Mouse (Mus musculus) thymus, adult 2 months (tissue): ENCODE measurements around the gene Synpo2. TPM values are rescaled to one million over a fixed set of nuclear protein-coding genes. Genes with fewer than 3 reads are reported as not detected.

ENCODE experiments used
- DNase-seq: peaks from one replicate; pipeline ENCODE4 v3.0.0; 2021
- H3K27ac ChIP-seq: fragments of 200-500 bp; 2 replicates; pipeline ENCODE4 v1.5.1; 2012; ENCODE audit warnings: low read length, control low read depth; ENCODE audit not compliant: control insufficient read depth, insufficient read depth
- H3K27me3 ChIP-seq: fragments of 200-500 bp; 2 replicates; pipeline ENCODE4 v1.6.1; 2012; ENCODE audit warnings: mild to moderate bottlenecking, low read length, moderate library complexity, mixed read lengths; ENCODE audit not compliant: control insufficient read depth, insufficient read depth
- H3K36me3 ChIP-seq: fragments of 200-500 bp; 2 replicates; pipeline ENCODE4 v1.6.1; 2012; ENCODE audit warnings: mild to moderate bottlenecking, low read length, moderate library complexity; ENCODE audit not compliant: control insufficient read depth, insufficient read depth
- H3K4me1 ChIP-seq: fragments of 200-500 bp; replicated peaks from 2 replicates; pipeline ENCODE4 v1.6.1; 2012; ENCODE audit warnings: low read length; ENCODE audit not compliant: control insufficient read depth, insufficient read depth
- H3K4me3 ChIP-seq: fragments of 200-500 bp; 2 replicates; pipeline ENCODE4 v1.5.1; 2012; ENCODE audit warnings: mild to moderate bottlenecking, low read length, control low read depth, moderate library complexity; ENCODE audit not compliant: control insufficient read depth, insufficient read depth
- CTCF ChIP-seq: fragments of 200-500 bp; IDR thresholded peaks from 2 replicates; pipeline ENCODE4 v1.5.1; 2012; ENCODE audit warnings: mild to moderate bottlenecking, control low read depth, low read length, moderate library complexity, borderline replicate concordance; ENCODE audit not compliant: control insufficient read depth, poor library complexity, insufficient read depth; ENCODE audit errors: extremely low read depth
- POLR2A ChIP-seq: fragments of 200-500 bp; IDR thresholded peaks from 2 replicates; pipeline ENCODE4 v1.6.1; 2012; ENCODE audit warnings: mild to moderate bottlenecking, low read length, control low read depth, moderate library complexity; ENCODE audit not compliant: control insufficient read depth, poor library complexity, insufficient read depth; ENCODE audit errors: extremely low read depth
- WGBS: fragments of 180-500 bp; shearing (Covaris S2); methylation state at CpG from one replicate; pipeline ENCODE4 v1.1.7; 2018; 5-methylcytosine and 5-hydroxymethylcytosine counted together
- polyA plus RNA-seq: library from polyadenylated mRNA; depleted of rRNA; stranded (reverse); fragments of >200 nt; gene quantifications from 2 replicates; pipeline ENCODE4 v1.2.3, GENCODE M21; 2012

Gene Synpo2
- polyA plus RNA-seq, 1 experiment, result 8.7 TPM

- no peak for DNase-seq
- Histone ChIP-seq H3K36me3 (no peaks in the 10 kb centered on the region), H3K27me3 (no peaks in the 10 kb centered on the region), H3K4me1 (peaks cover 9% of the 10 kb centered on the region), H3K27ac (no peak overlapping the region), H3K4me3 (no peak overlapping the region)
- WGBS, result 89% methylated on average over 8 of the region's 8 CpGs
- no peak for TF ChIP-seq POLR2A
- no peak for TF ChIP-seq CTCF
These were observed 56.4 kb downstream of the Synpo2 start for GRCm38 (mm10) chr3:123179508-123179907.

- 92% methylated on average over 5 of the region's 5 CpGs for WGBS
- no peak for DNase-seq
- H3K27ac ChIP-seq, result no peak overlapping the region
These were observed 56.9 kb downstream of the Synpo2 start for GRCm38 (mm10) chr3:123179041-123179440.

GRCm38 (mm10) chr3:123178420-123178819, 57.5 kb downstream of the Synpo2 start:
- no peaks in the 10 kb centered on the region for H3K36me3 ChIP-seq
- H3K4me3 ChIP-seq, result no peak overlapping the region
- H3K27me3 ChIP-seq, result no peaks in the 10 kb centered on the region
- H3K27ac ChIP-seq, result no peak overlapping the region
- DNase-seq, result no peak
- 24% methylated on average over 4 of the region's 4 CpGs for WGBS
- no peak for TF ChIP-seq CTCF
- H3K4me1 ChIP-seq, result peaks cover 12% of the 10 kb centered on the region

More at GRCm38 (mm10) chr3:123179041-123179440, 56.9 kb downstream of the Synpo2 start:
- Histone ChIP-seq H3K36me3 (no peaks in the 10 kb centered on the region), H3K27me3 (no peaks in the 10 kb centered on the region), H3K4me3 (no peak overlapping the region), H3K4me1 (peaks cover 10% of the 10 kb centered on the region)
- TF ChIP-seq POLR2A (no peak), CTCF (no peak)

- H3K36me3 ChIP-seq, result no peaks in the 10 kb centered on the region
- no peak for DNase-seq
- peaks cover 12% of the 10 kb centered on the region for H3K4me1 ChIP-seq
- no peak overlapping the region for H3K4me3 ChIP-seq
- no peaks in the 10 kb centered on the region for H3K27me3 ChIP-seq
- WGBS, result 61% methylated on average over 19 of the region's 19 CpGs
- H3K27ac ChIP-seq, result no peak overlapping the region
- TF ChIP-seq CTCF (no peak), POLR2A (no peak)
These were observed 59.3 kb downstream of the Synpo2 start for GRCm38 (mm10) chr3:123176366-123177334.

GRCm38 (mm10) chr3:123175142-123175541, 60.8 kb downstream of the Synpo2 start:
- TF ChIP-seq POLR2A, result no peak
- TF ChIP-seq CTCF, result no peak
- H3K4me1 ChIP-seq, result peaks cover 12% of the 10 kb centered on the region
- H3K27me3 ChIP-seq, result no peaks in the 10 kb centered on the region
- H3K36me3 ChIP-seq, result no peaks in the 10 kb centered on the region
- H3K27ac ChIP-seq, result no peak overlapping the region
- no peak for DNase-seq
- WGBS, result 95% methylated on average over 7 of the region's 7 CpGs
- no peak overlapping the region for H3K4me3 ChIP-seq

- no peak for DNase-seq
- Histone ChIP-seq H3K27ac (peak overlapping the region; percentile 58; the same call in 1 of the 2 replicates), H3K27me3 (no peaks in the 10 kb centered on the region), H3K36me3 (no peaks in the 10 kb centered on the region), H3K4me3 (no peak overlapping the region), H3K4me1 (peaks cover 12% of the 10 kb centered on the region)
- 69% methylated on average over 8 of the region's 8 CpGs for WGBS
- no peak for TF ChIP-seq POLR2A
- TF ChIP-seq CTCF, result no peak
These were observed 61.6 kb downstream of the Synpo2 start for GRCm38 (mm10) chr3:123174379-123174697.
